Mouse (Mus musculus): ENCODE data around the gene Slc12a9.

GRCm38 (mm10) chr5:137352011-137352975 lies 18.9 kb upstream of the Slc12a9 start:
- TF ChIP-seq CTCF (IDR thresholded peaks at IDR 0.05; ENCODE audit: control insufficient read depth, insufficient read depth, low read length) (no peak), POLR2A (IDR thresholded peaks at IDR 0.05; ENCODE audit: borderline replicate concordance, control insufficient read depth, low read depth, low read length) (no peak)
